Mouse (Mus musculus) ES-Bruce4 (cell line): ENCODE data around the gene Eif3l. TPM values are rescaled to one million over a fixed set of nuclear protein-coding genes. Genes with fewer than 3 reads are reported as not detected.

ENCODE experiments used
- H3K27ac ChIP-seq: 2 replicates; pipeline ENCODE4 v1.5.1; 2012; ENCODE audit warnings: low read length, inconsistent platforms; ENCODE audit not compliant: insufficient read depth
- H3K27me3 ChIP-seq: 2 replicates; pipeline ENCODE4 v1.6.1; 2012; ENCODE audit warnings: mild to moderate bottlenecking, low read length, inconsistent platforms; ENCODE audit not compliant: control insufficient read depth, poor library complexity, insufficient read depth, severe bottlenecking
- H3K36me3 ChIP-seq: 2 replicates; pipeline ENCODE4 v1.6.1; 2012; ENCODE audit warnings: inconsistent platforms, mild to moderate bottlenecking, low read length, moderate library complexity; ENCODE audit not compliant: control insufficient read depth, poor library complexity, insufficient read depth, severe bottlenecking
- H3K4me1 ChIP-seq: one replicate; pipeline ENCODE4 v1.8.1; 2011; ENCODE audit warnings: low read length; ENCODE audit not compliant: control insufficient read depth, insufficient read depth
- H3K4me3 ChIP-seq: 2 replicates; pipeline ENCODE4 v1.5.1; 2011; ENCODE audit warnings: low read depth, mild to moderate bottlenecking, low read length
- H3K9ac ChIP-seq: 2 replicates; pipeline ENCODE4 v1.6.1; 2012; ENCODE audit warnings: low read depth, mild to moderate bottlenecking, inconsistent platforms; ENCODE audit not compliant: poor library complexity, severe bottlenecking
- H3K9me3 ChIP-seq: replicated peaks from 2 replicates; pipeline ENCODE4 v1.6.1; 2012; ENCODE audit warnings: mild to moderate bottlenecking, low read length, inconsistent platforms; ENCODE audit not compliant: control insufficient read depth, poor library complexity, insufficient read depth, severe bottlenecking
- CTCF ChIP-seq: IDR thresholded peaks from one replicate; pipeline ENCODE4 v1.8.1; 2011; ENCODE audit warnings: low read depth, low read length
- EP300 ChIP-seq: IDR thresholded peaks from 2 replicates; pipeline ENCODE4 v1.6.1; 2011; ENCODE audit warnings: low read depth, low read length; ENCODE audit not compliant: insufficient read depth
- POLR2A ChIP-seq: IDR thresholded peaks from one replicate; pipeline ENCODE4 v1.8.1; 2011; ENCODE audit warnings: low read length; ENCODE audit not compliant: insufficient read depth
- polyA plus RNA-seq: library from polyadenylated mRNA; stranded (reverse); fragments of >200 nt; gene quantifications from 2 replicates; pipeline ENCODE4 v1.2.4, GENCODE M21; 2011; ENCODE audit warnings: low read depth; ENCODE audit not compliant: missing spikeins, insufficient read depth, insufficient read length

Gene Eif3l
- polyA plus RNA-seq, 1 experiment: 608 TPM

- Histone ChIP-seq H3K9ac (no peak overlapping the region), H3K27me3 (no peaks in the 10 kb centered on the region), H3K9me3 (no peaks in the 10 kb centered on the region), H3K4me1 (peaks cover 6% of the 10 kb centered on the region), H3K36me3 (no peaks in the 10 kb centered on the region), H3K27ac (no peak overlapping the region), H3K4me3 (no peak overlapping the region)
- TF ChIP-seq POLR2A (no peak), EP300 (no peak), CTCF (no peak)
Measured at GRCm38 (mm10) chr15:79067631-79068030, 7.3 kb upstream of the Eif3l start.

GRCm38 (mm10) chr15:79068416-79068815, 6.6 kb upstream of the Eif3l start:
- Histone ChIP-seq H3K4me1 (peaks cover 6% of the 10 kb centered on the region), H3K9me3 (no peaks in the 10 kb centered on the region), H3K27ac (no peak overlapping the region), H3K4me3 (no peak overlapping the region), H3K9ac (no peak overlapping the region), H3K27me3 (no peaks in the 10 kb centered on the region), H3K36me3 (no peaks in the 10 kb centered on the region)
- TF ChIP-seq EP300 (no peak), POLR2A (no peak), CTCF (no peak)

- Histone ChIP-seq H3K27me3 (no peaks in the 10 kb centered on the region), H3K27ac (peak overlapping the region; percentile 60), H3K4me3 (no peak overlapping the region), H3K9ac (peak overlapping the region; percentile 10; the same call in 1 of the 2 replicates), H3K4me1 (no peaks in the 10 kb centered on the region), H3K9me3 (no peaks in the 10 kb centered on the region), H3K36me3 (peaks cover under 1% of the 10 kb centered on the region)
- TF ChIP-seq CTCF (peak; percentile 63), EP300 (0 out of 2 replicates have a peak, but pooled peaks have one; percentile 9), POLR2A (no peak)
Measured at GRCm38 (mm10) chr15:79071117-79072039, 3.6 kb upstream of the Eif3l start.

GRCm38 (mm10) chr15:79073752-79074151, 1.2 kb upstream of the Eif3l start:
- TF ChIP-seq CTCF (no peak), EP300 (no peak), POLR2A (no peak)
- Histone ChIP-seq H3K27me3 (no peaks in the 10 kb centered on the region), H3K36me3 (peaks cover 24% of the 10 kb centered on the region), H3K4me3 (no peak overlapping the region), H3K4me1 (peaks cover 4% of the 10 kb centered on the region), H3K9me3 (no peaks in the 10 kb centered on the region), H3K9ac (0 out of 2 replicates have a peak overlapping the region, but pooled peaks have one; percentile 84), H3K27ac (peak overlapping the region; percentile 92)

GRCm38 (mm10) chr15:79074446-79074845, 533 bp upstream of the Eif3l start:
- TF ChIP-seq CTCF: no peak
- TF ChIP-seq POLR2A: no peak
- no peak for TF ChIP-seq EP300
- Histone ChIP-seq H3K27me3 (no peaks in the 10 kb centered on the region), H3K4me3 (peak overlapping the region; percentile 95), H3K36me3 (peaks cover 31% of the 10 kb centered on the region), H3K4me1 (peaks cover 4% of the 10 kb centered on the region), H3K9me3 (no peaks in the 10 kb centered on the region), H3K9ac (peak overlapping the region; percentile 84), H3K27ac (peak overlapping the region; percentile 92)

- H3K36me3 ChIP-seq: peaks cover 41% of the 10 kb centered on the region
- H3K9ac ChIP-seq: peak overlapping the region; percentile 84
- H3K27me3 ChIP-seq: no peaks in the 10 kb centered on the region
- H3K27ac ChIP-seq: peak overlapping the region; percentile 35
- no peaks in the 10 kb centered on the region for H3K9me3 ChIP-seq
- TF ChIP-seq EP300: no peak
- no peak for TF ChIP-seq CTCF
- no peak for TF ChIP-seq POLR2A
- H3K4me1 ChIP-seq: peaks cover 4% of the 10 kb centered on the region
- peak overlapping the region; percentile 95 for H3K4me3 ChIP-seq
Measured at GRCm38 (mm10) chr15:79075658-79076365, 833 bp downstream of the Eif3l start.
